Mouse (Mus musculus) layer of hippocampus, adult 11-12 months (tissue): ENCODE results near the gene Stard13.

Experiments
- DNase-seq: peaks from one replicate; pipeline ENCODE4 v3.0.0; 2022; ENCODE audit warnings: low spot score

Gene Stard13

DNA sequence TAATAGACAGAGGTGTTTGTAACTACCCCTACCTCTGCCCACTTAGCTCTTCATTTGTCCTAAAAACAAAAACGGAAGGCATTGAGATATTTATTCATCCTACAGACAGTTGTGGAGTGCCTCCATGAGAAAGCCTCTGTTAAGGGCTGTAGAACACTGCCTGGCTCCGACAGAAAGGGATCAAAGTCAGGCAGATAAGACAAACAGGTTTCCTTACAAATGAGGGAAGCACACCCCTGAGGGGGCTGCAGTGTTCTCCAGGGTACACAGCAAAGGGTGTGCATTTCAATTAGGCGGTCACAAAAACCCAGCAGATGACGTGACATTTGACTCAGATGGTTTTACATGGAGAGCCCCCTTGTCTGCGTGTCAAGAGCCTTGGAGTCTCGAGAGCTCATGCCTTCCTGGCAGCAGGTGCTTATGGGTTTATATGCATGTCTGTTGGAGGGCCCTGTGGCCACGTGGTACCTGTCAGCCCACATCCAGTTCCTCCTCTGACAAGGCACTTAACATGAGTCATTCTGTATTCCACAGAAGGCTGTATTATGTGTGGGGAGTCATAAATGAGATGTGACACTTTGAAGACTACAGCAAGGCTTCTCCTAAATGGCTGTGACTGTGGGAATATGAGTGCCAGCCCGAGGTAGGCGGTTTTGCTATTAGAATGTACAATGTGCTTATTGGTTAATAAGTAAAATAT, 129.1 kb downstream of the Stard13 start:
- no peak for DNase-seq

DNA sequence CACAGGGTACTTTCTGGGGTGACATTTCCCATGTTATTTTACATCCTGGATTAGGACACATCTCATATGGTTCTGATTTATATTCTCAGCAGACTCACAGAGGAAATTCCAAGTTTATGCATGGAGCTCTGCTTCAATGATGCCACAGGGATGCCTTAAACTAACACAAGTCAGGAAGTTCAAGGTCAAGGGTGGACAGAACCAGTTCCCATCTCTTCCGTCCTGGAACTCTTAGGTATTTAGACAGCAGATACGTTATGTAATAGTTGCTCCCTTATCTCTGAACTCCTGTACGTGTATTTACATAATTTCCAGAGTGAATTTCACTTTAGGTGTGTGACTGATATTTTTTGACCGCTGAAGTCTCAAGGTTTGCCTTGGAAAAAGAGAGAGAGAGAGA, 130.4 kb downstream of the Stard13 start:
- no peak for DNase-seq

DNA sequence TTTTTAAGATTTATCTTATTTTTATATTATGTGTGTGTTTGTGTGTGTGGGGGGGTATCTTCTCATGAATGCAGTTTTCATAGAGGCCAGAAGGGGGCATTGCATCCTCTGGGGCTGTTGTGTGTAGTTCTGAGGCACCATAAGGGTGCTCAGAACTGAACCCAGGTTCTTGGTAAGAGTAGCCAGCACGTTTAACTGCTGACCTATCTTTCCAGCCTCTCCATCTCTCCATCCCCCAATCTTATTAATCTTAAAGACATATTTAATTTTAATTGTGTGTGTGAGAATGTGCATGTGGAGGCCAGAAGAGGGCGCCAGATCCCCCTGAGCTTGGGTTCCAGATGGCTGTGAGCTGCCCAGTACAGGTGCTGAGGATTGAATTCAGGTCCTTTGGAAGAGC, 131.4 kb downstream of the Stard13 start:
- DNase-seq, result no peak

DNA sequence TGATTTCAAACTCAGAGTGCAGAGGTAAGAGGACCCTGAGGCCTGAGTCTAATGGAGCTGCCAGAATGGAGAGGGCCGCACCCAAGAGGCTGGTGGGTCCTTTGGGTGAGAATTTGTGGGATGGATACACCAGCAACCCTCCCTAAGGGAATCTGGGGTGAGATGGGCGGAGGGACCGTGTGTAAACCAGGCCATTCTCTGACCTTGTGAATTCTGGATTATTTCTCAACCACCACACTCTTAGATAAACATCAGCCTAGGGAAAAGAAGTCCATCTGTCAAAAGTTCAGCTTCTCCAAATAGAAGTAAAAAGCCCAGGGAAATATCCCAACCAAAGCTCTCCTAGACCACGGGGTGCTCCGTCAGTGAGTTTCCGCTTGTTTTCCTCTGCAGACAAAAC, 137.6 kb downstream of the Stard13 start:
- no peak for DNase-seq

DNA sequence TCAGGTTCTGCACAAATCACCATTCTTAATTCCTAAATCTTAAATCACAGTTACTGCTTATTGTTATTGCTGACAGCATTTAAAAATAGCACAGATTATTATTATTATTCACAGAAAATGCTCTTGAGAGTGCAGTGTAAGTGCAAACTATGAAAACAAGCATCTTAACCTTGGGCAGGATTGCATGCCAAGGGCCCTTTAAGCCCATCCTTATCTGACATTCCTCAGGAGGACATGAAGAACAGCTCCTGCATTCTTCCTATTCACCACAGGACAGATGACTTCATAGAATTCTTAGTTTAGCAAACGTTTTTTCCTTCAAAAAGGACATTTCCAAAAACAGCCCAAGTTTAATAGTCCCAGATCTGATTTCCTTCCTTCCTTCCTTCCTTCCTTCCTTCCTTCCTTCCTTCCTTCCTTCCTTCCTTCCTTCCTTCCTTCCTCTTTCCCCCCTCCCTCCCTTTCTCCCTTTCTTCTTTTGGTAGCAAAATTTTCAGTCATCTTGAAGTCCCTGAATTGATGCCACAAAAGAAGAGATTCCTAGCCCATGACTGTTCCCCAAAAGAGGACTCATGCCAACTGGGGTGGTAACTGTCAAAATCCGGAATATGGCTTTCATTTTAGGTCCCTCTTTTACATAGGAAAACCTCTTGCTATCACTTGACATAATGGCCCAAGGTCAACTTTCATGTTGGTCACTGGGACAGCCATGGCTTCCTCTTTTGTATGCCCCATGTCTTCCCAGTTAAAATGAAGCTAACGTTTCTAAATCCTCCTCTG, 140.6 kb downstream of the Stard13 start:
- DNase-seq, result no peak

DNA sequence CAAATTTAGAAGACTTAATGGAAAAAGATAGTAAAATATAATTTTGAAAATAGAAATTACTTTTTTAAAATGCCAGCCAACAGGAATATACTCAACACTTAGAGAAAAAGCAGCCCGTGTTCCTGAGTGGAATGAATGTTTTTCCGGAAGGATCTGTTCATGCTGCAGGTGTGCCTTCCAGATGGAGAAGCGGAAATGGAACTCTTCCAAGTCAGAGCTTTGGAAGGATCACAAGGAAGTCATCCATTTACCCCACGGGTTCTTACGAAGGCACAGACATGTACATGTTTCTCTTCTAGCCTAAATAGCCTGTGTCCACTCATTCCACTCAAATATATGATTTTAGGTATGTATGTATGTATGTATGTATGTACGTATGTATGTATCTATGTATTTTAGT, 142.6 kb downstream of the Stard13 start:
- no peak for DNase-seq

- DNase-seq, result no peak
These were observed 144.4 kb downstream of the Stard13 start for GRCm38 (mm10) chr5:151089201-151089600.

DNA sequence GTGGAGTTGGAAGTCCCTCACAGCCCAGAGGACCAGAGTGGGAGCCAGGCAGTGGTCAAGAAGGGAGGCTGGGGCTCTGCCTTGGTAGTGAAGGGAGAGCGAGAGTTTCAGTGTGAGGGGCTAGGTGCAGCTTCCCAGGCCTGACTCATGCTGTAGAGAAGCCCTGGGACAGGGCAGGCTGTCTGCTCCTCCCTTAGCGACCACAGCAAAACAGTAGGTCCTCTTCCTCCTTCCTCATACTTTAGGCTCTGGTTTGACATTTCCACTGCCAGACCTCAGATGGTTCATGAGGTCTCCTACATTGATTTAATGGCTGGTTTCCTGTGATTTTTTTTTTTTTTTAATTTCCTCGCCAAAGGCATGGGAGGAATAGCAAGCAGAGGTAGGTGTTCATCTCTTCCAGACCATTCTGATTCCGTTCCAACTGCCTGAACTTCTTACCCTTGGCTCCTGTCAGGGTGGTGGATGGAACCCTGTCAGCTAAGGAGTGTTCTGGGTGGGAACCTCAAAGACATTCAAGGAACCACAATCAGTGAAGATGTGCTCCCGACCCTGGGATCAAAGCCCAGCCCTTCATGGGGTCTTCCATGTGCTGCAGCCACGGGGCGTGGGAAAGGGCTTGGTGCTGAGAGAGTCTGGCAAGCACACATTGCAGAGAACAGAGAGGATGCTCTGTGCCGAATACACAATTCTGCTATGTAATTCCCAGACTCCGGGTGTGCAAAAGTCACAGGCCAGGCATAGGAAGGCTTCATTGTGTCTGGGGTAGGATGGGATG, 147.0 kb downstream of the Stard13 start:
- no peak for DNase-seq

- DNase-seq, result no peak
These were observed 147.9 kb downstream of the Stard13 start for GRCm38 (mm10) chr5:151085749-151086148.

GRCm38 (mm10) chr5:151080276-151080675, 153.4 kb downstream of the Stard13 start:
- DNase-seq, result no peak

GRCm38 (mm10) chr5:151077953-151078352, 155.7 kb downstream of the Stard13 start:
- DNase-seq, result no peak

GRCm38 (mm10) chr5:151076917-151077316, 156.7 kb downstream of the Stard13 start:
- no peak for DNase-seq

DNA sequence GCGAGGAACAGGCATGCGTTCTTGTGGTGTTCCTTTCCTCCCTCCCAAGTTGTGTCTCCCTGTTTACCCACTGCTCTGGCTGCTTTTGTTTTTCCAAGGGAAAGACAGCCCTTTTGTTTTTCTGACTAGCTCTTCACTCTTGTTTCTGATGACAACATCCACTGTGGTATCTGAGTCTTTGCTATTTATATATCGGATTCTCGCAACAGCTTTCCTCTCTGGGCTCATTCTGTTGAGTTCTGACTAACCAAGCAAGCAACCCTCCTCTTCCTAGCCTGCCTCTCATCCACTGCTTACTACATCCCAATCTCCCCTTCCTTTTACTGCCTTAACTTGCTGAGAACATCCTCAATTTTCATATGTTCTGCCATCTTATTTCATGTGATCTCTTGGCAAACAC, 159.4 kb downstream of the Stard13 start:
- DNase-seq, result no peak

DNA sequence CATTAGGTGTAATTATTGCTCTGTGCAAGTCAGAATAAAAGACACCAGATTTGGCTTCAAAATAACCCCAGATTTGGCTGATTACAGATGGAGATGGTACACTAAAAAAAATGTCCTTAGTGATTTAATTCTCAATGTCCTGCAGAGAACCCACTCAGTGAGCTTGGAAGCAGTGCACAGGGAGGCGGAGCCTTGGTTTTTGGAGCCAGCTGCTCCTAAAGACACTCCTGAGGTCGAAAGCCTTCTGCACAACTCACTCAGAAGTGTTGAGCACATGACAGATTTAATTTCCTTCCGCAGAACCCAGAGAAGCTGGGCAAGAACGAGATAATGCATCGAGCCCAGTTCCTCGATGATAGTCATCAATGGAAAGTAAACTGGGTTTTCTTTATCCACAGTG, 162.2 kb downstream of the Stard13 start:
- DNase-seq, result no peak

DNA sequence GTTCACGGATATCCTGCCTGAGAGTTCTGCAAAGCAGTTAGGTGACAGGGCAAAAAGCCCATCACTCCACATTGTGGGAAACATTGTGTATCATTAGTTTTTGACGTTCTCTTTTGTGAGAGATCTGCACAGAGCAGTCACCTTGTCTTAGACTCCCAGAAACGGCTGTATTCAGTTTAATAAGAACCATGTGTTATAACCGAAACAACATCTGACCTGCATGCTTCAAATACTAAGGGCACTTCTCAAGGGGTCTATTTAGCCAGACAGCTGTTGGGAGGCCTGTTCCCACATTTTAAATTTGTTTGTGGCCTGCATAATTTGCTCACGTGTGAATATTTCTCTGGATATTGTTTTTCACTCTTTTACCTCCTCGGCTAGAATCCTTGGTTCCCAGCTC, 162.7 kb downstream of the Stard13 start:
- DNase-seq, result no peak

- DNase-seq, result no peak
These were observed 164.1 kb downstream of the Stard13 start for GRCm38 (mm10) chr5:151069569-151069968.

GRCm38 (mm10) chr5:151066016-151066415, 167.6 kb downstream of the Stard13 start:
- DNase-seq, result no peak

GRCm38 (mm10) chr5:151065228-151065627, 168.4 kb downstream of the Stard13 start:
- DNase-seq, result no peak

- DNase-seq, result no peak
These were observed 171.7 kb downstream of the Stard13 start for GRCm38 (mm10) chr5:151061942-151062341.

GRCm38 (mm10) chr5:151060476-151060875, 173.2 kb downstream of the Stard13 start:
- no peak for DNase-seq

DNA sequence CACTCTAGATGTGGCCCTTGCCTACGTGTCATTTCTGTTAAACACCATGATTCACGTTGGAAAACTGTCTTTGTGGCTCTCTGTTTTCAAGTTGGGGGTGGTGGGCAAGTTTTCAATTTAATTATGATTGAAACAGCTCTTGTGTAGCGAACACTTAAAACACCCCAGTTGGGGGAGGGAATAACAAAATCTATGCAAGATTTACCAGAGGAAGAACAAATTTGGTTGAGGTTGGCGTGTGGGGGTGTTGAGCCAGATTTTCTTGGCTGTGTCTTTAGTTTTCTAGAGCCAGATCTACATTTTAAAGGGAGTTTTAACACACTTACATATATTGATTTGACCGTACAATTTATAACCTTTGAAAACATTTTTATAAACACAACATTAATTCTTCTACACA, 173.9 kb downstream of the Stard13 start:
- DNase-seq, result no peak

DNA sequence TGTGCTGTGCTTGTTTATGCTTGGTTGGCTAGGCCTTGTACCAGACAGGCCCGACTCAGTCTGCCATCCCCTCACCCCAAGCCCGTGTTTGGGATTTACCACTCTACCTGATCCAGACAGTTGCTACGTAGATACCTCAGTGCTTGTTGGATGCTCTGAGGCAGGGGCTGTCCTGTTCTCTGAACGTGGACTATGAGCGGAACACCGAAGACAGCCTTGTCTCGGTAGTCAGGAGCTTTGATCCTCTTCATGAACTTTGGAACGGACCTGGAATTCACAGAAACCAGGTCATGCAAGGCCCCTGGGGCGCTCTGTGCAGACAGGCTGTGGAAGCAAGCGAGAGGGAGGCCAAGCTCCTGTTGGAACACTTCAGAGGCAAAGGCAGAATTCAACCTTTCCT, 174.3 kb downstream of the Stard13 start:
- DNase-seq, result no peak

- no peak for DNase-seq
These were observed 175.9 kb downstream of the Stard13 start for GRCm38 (mm10) chr5:151057716-151058115.
